Mouse (Mus musculus) brain, embryonic 14.5 days (tissue): ENCODE measurements around the gene Rsph14. TPM values are rescaled to one million over a fixed set of nuclear protein-coding genes. Genes with fewer than 3 reads are reported as not detected.
A peak's percentile ranks its signal among the peaks of the same experiment; 100 is the strongest.

Experiments used
- DNase-seq: peaks from one replicate; pipeline ENCODE4 v3.0.0-alpha.2; 2011; ENCODE audit warnings: low read depth
- CTCF ChIP-seq: fragments of 200-500 bp; IDR thresholded peaks from 2 replicates; pipeline ENCODE4 v1.5.1; 2012; ENCODE audit warnings: inconsistent platforms, mild to moderate bottlenecking, moderate library complexity, borderline replicate concordance; ENCODE audit not compliant: insufficient read depth, insufficient read length; ENCODE audit errors: extremely low read depth
- POLR2A ChIP-seq: fragments of 200-500 bp; IDR thresholded peaks from 2 replicates; pipeline ENCODE4 v1.6.1; 2012; ENCODE audit warnings: mild to moderate bottlenecking, inconsistent platforms, borderline replicate concordance; ENCODE audit not compliant: poor library complexity, insufficient read depth, insufficient read length, severe bottlenecking; ENCODE audit errors: extremely low read depth
- polyA plus RNA-seq: library from polyadenylated mRNA; depleted of rRNA; stranded (reverse); fragments of >200 nt; gene quantifications from 2 replicates; pipeline ENCODE4 v1.2.3, GENCODE M21; 2012

Gene Rsph14
- polyA plus RNA-seq, 1 experiment = 0.42 TPM

GRCm38 (mm10) chr10:75061341-75062188 lies 29.2 kb upstream of the Rsph14 start:
- TF ChIP-seq POLR2A = no peak
- no peak for TF ChIP-seq CTCF
- peak; percentile 47 for DNase-seq

- peak; percentile 57 for DNase-seq
- no peak for TF ChIP-seq CTCF
- TF ChIP-seq POLR2A = no peak
Measured at GRCm38 (mm10) chr10:75060843-75061235, 28.5 kb upstream of the Rsph14 start.

- peak; percentile 91 for TF ChIP-seq POLR2A
- TF ChIP-seq CTCF = no peak
- DNase-seq = peak; percentile 92
Measured at GRCm38 (mm10) chr10:75060217-75060842, 27.9 kb upstream of the Rsph14 start, which contains the start of gene Bcr. Gene Bcr (plus strand): TSS chr10:75060592.

GRCm38 (mm10) chr10:75059396-75059795 lies 27.0 kb upstream of the Rsph14 start:
- peak; percentile 87 for DNase-seq
- TF ChIP-seq CTCF (peak; percentile 84), POLR2A (no peak)

- TF ChIP-seq CTCF (no peak), POLR2A (no peak)
- DNase-seq = peak; percentile 52
Measured at GRCm38 (mm10) chr10:75058761-75059395, 26.5 kb upstream of the Rsph14 start.

GRCm38 (mm10) chr10:75058336-75058735 lies 25.9 kb upstream of the Rsph14 start:
- TF ChIP-seq CTCF (no peak), POLR2A (no peak)
- no peak for DNase-seq

GRCm38 (mm10) chr10:75056255-75056654 lies 23.9 kb upstream of the Rsph14 start:
- TF ChIP-seq POLR2A (no peak), CTCF (no peak)

GRCm38 (mm10) chr10:75055672-75056071 lies 23.3 kb upstream of the Rsph14 start:
- no peak for TF ChIP-seq CTCF
- no peak for TF ChIP-seq POLR2A

More at GRCm38 (mm10) chr10:75056255-75056654, 23.9 kb upstream of the Rsph14 start:
- DNase-seq = peak; percentile 75

GRCm38 (mm10) chr10:75054125-75054524 lies 21.7 kb upstream of the Rsph14 start:
- no peak for DNase-seq
- TF ChIP-seq POLR2A (no peak), CTCF (no peak)

More at GRCm38 (mm10) chr10:75055672-75056071, 23.3 kb upstream of the Rsph14 start:
- DNase-seq = no peak

GRCm38 (mm10) chr10:75053655-75054054 lies 21.3 kb upstream of the Rsph14 start:
- no peak for TF ChIP-seq POLR2A
- TF ChIP-seq CTCF = no peak
- DNase-seq = no peak

GRCm38 (mm10) chr10:75052902-75053301 lies 20.5 kb upstream of the Rsph14 start:
- TF ChIP-seq CTCF = no peak
- no peak for DNase-seq
